Mouse (Mus musculus): ENCODE data around the gene Ppp1r1b.

Ppp1r1b gene

GRCm38 (mm10) chr11:98384216-98384615 lies 36.0 kb downstream of the Ppp1r1b start:
- in situ Hi-C loops (cut with MboI; ENCODE audit: low pct_unique_long_range_greater_than_20kb in 1 of 2, low sequenced_read_pairs in 2 of 2, unreplicated experiment in 1 of 2), result no loop called here

- in situ Hi-C loops (cut with MboI; ENCODE audit: low pct_unique_long_range_greater_than_20kb in 1 of 2, low sequenced_read_pairs in 2 of 2, unreplicated experiment in 1 of 2), result no loop called here
Measured at GRCm38 (mm10) chr11:98384721-98385637, 36.8 kb downstream of the Ppp1r1b start.

GRCm38 (mm10) chr11:98385638-98386585 lies 37.7 kb downstream of the Ppp1r1b start, which contains the start of gene Pnmt:
Gene Pnmt, plus strand, starts transcription at chr11:98386450.
- in situ Hi-C loops (cut with MboI; ENCODE audit: low pct_unique_long_range_greater_than_20kb in 1 of 2, low sequenced_read_pairs in 2 of 2, unreplicated experiment in 1 of 2), result no loop called here

GRCm38 (mm10) chr11:98386596-98386995 lies 38.4 kb downstream of the Ppp1r1b start:
- in situ Hi-C loops (cut with MboI; ENCODE audit: low pct_unique_long_range_greater_than_20kb in 1 of 2, low sequenced_read_pairs in 2 of 2, unreplicated experiment in 1 of 2), result no loop called here

- in situ Hi-C loops (cut with MboI; ENCODE audit: low pct_unique_long_range_greater_than_20kb in 1 of 2, low sequenced_read_pairs in 2 of 2, unreplicated experiment in 1 of 2), result no loop called here
Measured at GRCm38 (mm10) chr11:98387056-98387577, 38.9 kb downstream of the Ppp1r1b start.

GRCm38 (mm10) chr11:98388282-98388681 lies 40.1 kb downstream of the Ppp1r1b start:
- in situ Hi-C loops (cut with MboI; ENCODE audit: low pct_unique_long_range_greater_than_20kb in 1 of 2, low sequenced_read_pairs in 2 of 2, unreplicated experiment in 1 of 2), result no loop called here

GRCm38 (mm10) chr11:98389221-98389780 lies 41.1 kb downstream of the Ppp1r1b start:
- in situ Hi-C loops (cut with MboI; ENCODE audit: low pct_unique_long_range_greater_than_20kb in 1 of 2, low sequenced_read_pairs in 2 of 2, unreplicated experiment in 1 of 2), result no loop called here

GRCm38 (mm10) chr11:98390141-98390540 lies 41.9 kb downstream of the Ppp1r1b start:
- in situ Hi-C loops (cut with MboI; ENCODE audit: low pct_unique_long_range_greater_than_20kb in 1 of 2, low sequenced_read_pairs in 2 of 2, unreplicated experiment in 1 of 2), result no loop called here

GRCm38 (mm10) chr11:98392034-98392433 lies 43.8 kb downstream of the Ppp1r1b start:
- in situ Hi-C loops (cut with MboI; ENCODE audit: low pct_unique_long_range_greater_than_20kb in 1 of 2, low sequenced_read_pairs in 2 of 2, unreplicated experiment in 1 of 2), result no loop called here

GRCm38 (mm10) chr11:98392645-98393044 lies 44.4 kb downstream of the Ppp1r1b start:
- in situ Hi-C loops (cut with MboI; ENCODE audit: low pct_unique_long_range_greater_than_20kb in 1 of 2, low sequenced_read_pairs in 2 of 2, unreplicated experiment in 1 of 2), result no loop called here

- in situ Hi-C loops (cut with MboI; ENCODE audit: low pct_unique_long_range_greater_than_20kb in 1 of 2, low sequenced_read_pairs in 2 of 2, unreplicated experiment in 1 of 2), result no loop called here
Measured at GRCm38 (mm10) chr11:98393317-98393716, 45.1 kb downstream of the Ppp1r1b start.

GRCm38 (mm10) chr11:98394301-98394700 lies 46.1 kb downstream of the Ppp1r1b start:
- in situ Hi-C loops (cut with MboI; ENCODE audit: low pct_unique_long_range_greater_than_20kb in 1 of 2, low sequenced_read_pairs in 2 of 2, unreplicated experiment in 1 of 2), result no loop called here

- in situ Hi-C loops (cut with MboI; ENCODE audit: low pct_unique_long_range_greater_than_20kb in 1 of 2, low sequenced_read_pairs in 2 of 2, unreplicated experiment in 1 of 2), result no loop called here
Measured at GRCm38 (mm10) chr11:98395041-98395440, 46.8 kb downstream of the Ppp1r1b start.

GRCm38 (mm10) chr11:98397946-98398345 lies 49.7 kb downstream of the Ppp1r1b start:
- in situ Hi-C loops (cut with MboI; ENCODE audit: low pct_unique_long_range_greater_than_20kb in 1 of 2, low sequenced_read_pairs in 2 of 2, unreplicated experiment in 1 of 2), result no loop called here

- in situ Hi-C loops (cut with MboI; ENCODE audit: low pct_unique_long_range_greater_than_20kb in 1 of 2, low sequenced_read_pairs in 2 of 2, unreplicated experiment in 1 of 2), result no loop called here
Measured at GRCm38 (mm10) chr11:98400161-98400726, 52.0 kb downstream of the Ppp1r1b start, which contains the start of gene Pgap3. Gene Pgap3, minus strand, starts transcription at chr11:98400490.

- in situ Hi-C loops (cut with MboI; ENCODE audit: low pct_unique_long_range_greater_than_20kb in 1 of 2, low sequenced_read_pairs in 2 of 2, unreplicated experiment in 1 of 2), result no loop called here
Measured at GRCm38 (mm10) chr11:98400816-98401215, 52.6 kb downstream of the Ppp1r1b start.

- in situ Hi-C loops (cut with MboI; ENCODE audit: low pct_unique_long_range_greater_than_20kb in 1 of 2, low sequenced_read_pairs in 2 of 2, unreplicated experiment in 1 of 2), result no loop called here
Measured at GRCm38 (mm10) chr11:98406621-98407020, 58.4 kb downstream of the Ppp1r1b start.

Measured in mouse embryonic stem cell (cell line).